8 mouse cellular contexts compared by ENCODE assay signal in the genomic region with DNA sequence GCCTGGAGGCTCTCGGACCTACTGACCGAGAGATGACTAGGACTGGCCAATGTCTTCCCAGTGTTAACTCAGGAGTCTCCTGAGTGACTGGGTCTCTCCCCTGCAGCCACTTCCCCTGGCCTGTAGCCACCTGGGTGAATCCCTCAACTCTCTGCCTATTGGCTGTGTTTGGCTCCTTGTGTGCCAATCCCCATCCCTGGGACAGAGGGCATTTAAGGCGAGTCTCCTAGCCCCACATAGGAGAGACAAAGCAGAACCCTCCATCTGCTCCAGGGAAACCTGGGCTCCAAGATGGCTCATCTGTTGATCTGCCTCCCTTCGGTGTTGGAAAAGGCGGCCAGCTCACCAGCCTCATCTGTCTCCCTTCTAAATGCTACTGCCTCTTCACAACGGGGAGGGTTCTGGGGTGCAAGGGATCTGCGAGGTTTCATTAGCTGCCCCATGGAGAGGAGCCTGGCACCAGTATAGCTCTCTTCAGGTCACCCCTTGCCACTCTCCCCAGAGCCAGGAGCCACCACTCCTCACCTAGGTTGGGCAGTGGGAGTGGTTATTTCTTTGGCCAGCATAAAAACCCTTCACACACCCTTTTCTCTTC. TPM values are rescaled to one million over a fixed set of nuclear protein-coding genes. Genes with fewer than 3 reads are reported as not detected.
DNase-seq lines count a peak whose midpoint lies in the region; ATAC-seq and TF ChIP-seq lines count a peak whose summit lies in the region.

No protein-coding gene starts in this region.

- H3K4me1 ChIP-seq in lung, embryonic 15.5 days: peaks cover 71% of the 10 kb centered on the region
- peaks cover 26% of the 10 kb centered on the region for H3K4me1 ChIP-seq in hindbrain, postnatal 0 days (ENCODE audit: insufficient read depth, low read length)
- peaks cover 80% of the 10 kb centered on the region for H3K4me1 ChIP-seq in neural tube, embryonic 13.5 days (replicated peaks)
- peaks cover 41% of the 10 kb centered on the region for H3K4me1 ChIP-seq in lung, adult 2 months (ENCODE audit: control insufficient read depth, insufficient read depth, low read length)

- 0 out of 2 replicates have a peak, but pooled peaks cover 6% of the 10 kb centered on the region for H3K36me3 ChIP-seq in lung, embryonic 15.5 days
- no peaks in the 10 kb centered on the region for H3K36me3 ChIP-seq in hindbrain, postnatal 0 days (ENCODE audit: insufficient read depth, low read length)
- H3K36me3 ChIP-seq in neural tube, embryonic 13.5 days: no peaks in the 10 kb centered on the region

- H3K4me3 ChIP-seq in lung, embryonic 15.5 days: peak overlapping the region; percentile 63
- peak overlapping the region; percentile 53 for H3K4me3 ChIP-seq in hindbrain, postnatal 0 days (ENCODE audit: low read length)
- peak overlapping the region; percentile 66 for H3K4me3 ChIP-seq in neural tube, embryonic 13.5 days
- no peak overlapping the region for H3K4me3 ChIP-seq in lung, adult 2 months (replicated peaks; ENCODE audit: extremely low read depth, low read depth, low read length)

- H3K27me3 ChIP-seq in lung, embryonic 15.5 days: no peaks in the 10 kb centered on the region
- no peaks in the 10 kb centered on the region for H3K27me3 ChIP-seq in hindbrain, postnatal 0 days (ENCODE audit: insufficient read depth, low read length)
- peaks cover 46% of the 10 kb centered on the region for H3K27me3 ChIP-seq in neural tube, embryonic 13.5 days

- WGBS in lung, embryonic 15.5 days: 67% methylated on average over 7 of the region's 7 CpGs
- WGBS in hindbrain, postnatal 0 days: 39% methylated on average over 7 of the region's 7 CpGs
- WGBS in neural tube, embryonic 13.5 days: 55% methylated on average over 7 of the region's 7 CpGs
- 76% methylated on average over 7 of the region's 7 CpGs for WGBS in lung, adult 2 months

- H3K9me3 ChIP-seq in lung, embryonic 15.5 days: no peaks in the 10 kb centered on the region
- H3K9me3 ChIP-seq in hindbrain, postnatal 0 days (ENCODE audit: low read length): no peaks in the 10 kb centered on the region
- H3K9me3 ChIP-seq in neural tube, embryonic 13.5 days: no peaks in the 10 kb centered on the region

- peak overlapping the region; percentile 95 for H3K4me2 ChIP-seq in lung, embryonic 15.5 days
- H3K4me2 ChIP-seq in hindbrain, postnatal 0 days (ENCODE audit: low read depth, low read length): peak overlapping the region; percentile 91
- H3K4me2 ChIP-seq in neural tube, embryonic 13.5 days: peak overlapping the region; percentile 94

- no peak overlapping the region for H3K27ac ChIP-seq in lung, embryonic 15.5 days
- no peak overlapping the region for H3K27ac ChIP-seq in hindbrain, postnatal 0 days
- no peak overlapping the region for H3K27ac ChIP-seq in neural tube, embryonic 13.5 days (replicated peaks)

- 0 out of 2 replicates have a peak overlapping the region, but pooled peaks have one; percentile 80 for H3K9ac ChIP-seq in lung, embryonic 15.5 days
- H3K9ac ChIP-seq in hindbrain, postnatal 0 days (replicated peaks; ENCODE audit: low read length): no peak overlapping the region
- 0 out of 2 replicates have a peak overlapping the region, but pooled peaks have one; percentile 86 for H3K9ac ChIP-seq in neural tube, embryonic 13.5 days

- TF ChIP-seq POLR2A in lung, adult 2 months (IDR thresholded peaks at IDR 0.05; ENCODE audit: borderline replicate concordance, extremely low read depth, low read depth, low read length): no peak

- TF ChIP-seq CTCF in hindbrain, postnatal 0 days (IDR thresholded peaks at IDR 0.05; ENCODE audit: low read depth): no peak
- no peak for TF ChIP-seq CTCF in lung, adult 2 months (IDR thresholded peaks at IDR 0.05; ENCODE audit: insufficient read depth, low read length)

- DNase-seq in lung, postnatal 4 days: no peak
- DNase-seq in cerebellum, postnatal 36 days: peak; percentile 45 to 51
- peak; percentile 46 for DNase-seq in hindbrain, postnatal 0 days (ENCODE audit: low spot score)
- no peak for DNase-seq in retina, embryonic 14.5 days (ENCODE audit: low spot score)
- no peak for DNase-seq in lung, adult 2 months
- DNase-seq in T-cell, adult 2 months (ENCODE audit: low spot score): no peak

- ATAC-seq in lung, embryonic 15.5 days (ENCODE audit: borderline replicate concordance, extremely low read depth, low FRiP score, low TSS enrichment): no peak
- no peak for ATAC-seq in hindbrain, postnatal 0 days
- ATAC-seq in neural tube, embryonic 13.5 days (ENCODE audit: low read depth): no peak

RNA-seq across cellular contexts. Expression of gene Socs3, which starts 3.2 kb away (rescaled TPM):
- 12.7 and 13.5 TPM in 2 replicates for polyA plus RNA-seq in lung, embryonic 15.5 days (2015; fragmentation: Nextera tagmentation; extraction: Ambion mirVana)
- total RNA-seq in hindbrain, postnatal 0 days (2014; rRNA removed): 12.3 and 12.4 TPM in 2 replicates
- polyA plus RNA-seq in hindbrain, postnatal 0 days (2015; fragmentation: Nextera tagmentation; extraction: Ambion mirVana): 6.0 and 7.0 TPM in 2 replicates
- polyA plus RNA-seq in neural tube, embryonic 13.5 days (2015; fragmentation: Nextera tagmentation; extraction: Ambion mirVana): 7.8 and 8.7 TPM in 2 replicates
- 32.1 and 40.6 TPM in 2 replicates for polyA plus RNA-seq in lung, adult 2 months (2012; rRNA removed)

RNA-seq across cellular contexts. Expression of gene Pgs1, which starts 19.5 kb away (rescaled TPM):
- 37.7 and 42.2 TPM in 2 replicates for polyA plus RNA-seq in lung, embryonic 15.5 days (2015; fragmentation: Nextera tagmentation; extraction: Ambion mirVana)
- total RNA-seq in hindbrain, postnatal 0 days (2014; rRNA removed): 72.7 and 85.0 TPM in 2 replicates
- polyA plus RNA-seq in hindbrain, postnatal 0 days (2015; fragmentation: Nextera tagmentation; extraction: Ambion mirVana): 57.2 and 58.3 TPM in 2 replicates
- polyA plus RNA-seq in neural tube, embryonic 13.5 days (2015; fragmentation: Nextera tagmentation; extraction: Ambion mirVana): 46.9 and 49.0 TPM in 2 replicates
- polyA plus RNA-seq in lung, adult 2 months (2012; rRNA removed): 83.2 and 104 TPM in 2 replicates

Comparison
In these comparisons a context has a peak if more than half of its experiments do, and no peak if none do; other contexts are left out.
1. DNase-seq: peak in cerebellum, postnatal 36 days (2 of 2) and hindbrain, postnatal 0 days (single experiment); none in lung, postnatal 4 days (0 of 2), retina, embryonic 14.5 days (single experiment), lung, adult 2 months (single experiment) and T-cell, adult 2 months (single experiment).
2. Peak in every context shown above with its lines, with median percentiles within 50 percentile points of each other: H3K4me2 ChIP-seq.